Mouse (Mus musculus) right cerebral cortex, postnatal 36 days (tissue): ENCODE measurements at regions not wholly inside any gene's neighbourhood (a gene's known extent, or its start where the extent isn't known, plus 50 kb on each side); places are given as distances from the start of the nearest gene placed in this dataset.

Source experiments
- DNase-seq, 2 experiments: peaks; one replicate each; pipeline ENCODE4 v3.0.0; 2022; ENCODE audit warnings: low spot score in 2 of 2, mixed read lengths in 1 of 2

- no peak for DNase-seq
Measured at GRCm38 (mm10) chr10:87639339-87639738, 117.7 kb downstream of the Pah start.

- no peak for DNase-seq
Measured at GRCm38 (mm10) chr10:87649091-87649490, 127.5 kb downstream of the Pah start.

- DNase-seq: no peak
Measured at GRCm38 (mm10) chr10:87652139-87652740, 130.6 kb downstream of the Pah start.

- DNase-seq: no peak
Measured at GRCm38 (mm10) chr10:87654112-87654511, 132.5 kb downstream of the Pah start.

GRCm38 (mm10) chr10:87666020-87666718, 144.6 kb downstream of the Pah start:
- DNase-seq: no peak

GRCm38 (mm10) chr10:87666719-87667387, 145.3 kb downstream of the Pah start:
- peak in 1 of 2 experiments; percentile 34 for DNase-seq

GRCm38 (mm10) chr10:87667651-87668140, 146.1 kb downstream of the Pah start:
- DNase-seq: no peak

- DNase-seq: no peak
Measured at GRCm38 (mm10) chr10:87674740-87675420, 153.3 kb downstream of the Pah start.

GRCm38 (mm10) chr10:87676041-87676672, 154.6 kb downstream of the Pah start:
- no peak for DNase-seq

GRCm38 (mm10) chr10:87678984-87679383, 157.4 kb downstream of the Pah start:
- DNase-seq: no peak

- DNase-seq: no peak
Measured at GRCm38 (mm10) chr10:87686311-87686710, 164.7 kb downstream of the Pah start.

GRCm38 (mm10) chr10:87686785-87687184, 165.2 kb downstream of the Pah start:
- DNase-seq: no peak

- no peak for DNase-seq
Measured at GRCm38 (mm10) chr10:87687844-87688243, 166.2 kb downstream of the Pah start.

- DNase-seq: no peak
Measured at GRCm38 (mm10) chr10:87690831-87691230, 167.2 kb upstream of the Igf1 start.

- no peak for DNase-seq
Measured at GRCm38 (mm10) chr10:87696485-87696884, 161.6 kb upstream of the Igf1 start.

GRCm38 (mm10) chr10:87711209-87711608, 146.9 kb upstream of the Igf1 start:
- no peak for DNase-seq

- DNase-seq: no peak
Measured at GRCm38 (mm10) chr10:87711798-87712197, 146.3 kb upstream of the Igf1 start.

GRCm38 (mm10) chr10:87715874-87716600, 142.0 kb upstream of the Igf1 start:
- DNase-seq: no peak

GRCm38 (mm10) chr10:87717156-87717555, 140.9 kb upstream of the Igf1 start:
- no peak for DNase-seq

GRCm38 (mm10) chr10:87718491-87718890, 139.6 kb upstream of the Igf1 start:
- no peak for DNase-seq

- no peak for DNase-seq
Measured at GRCm38 (mm10) chr10:87719978-87720377, 138.1 kb upstream of the Igf1 start.
